Mouse (Mus musculus) G1E (cell line): ENCODE results near the gene Gm21830.

Experiments
- CTCF ChIP-seq: IDR thresholded peaks from 2 replicates; pipeline ENCODE4 v1.5.1; 2012; ENCODE audit warnings: low read depth, low read length, inconsistent platforms, mixed read lengths
- GATA1 ChIP-seq: IDR thresholded peaks from 2 replicates; pipeline ENCODE4 v1.6.1; 2012; ENCODE audit warnings: borderline replicate concordance, low read length, inconsistent platforms, mixed read lengths
- POLR2AphosphoS5 ChIP-seq: IDR thresholded peaks from 2 replicates; pipeline ENCODE4 v1.6.1; 2012; ENCODE audit warnings: low read depth, low read length, inconsistent platforms; ENCODE audit not compliant: insufficient replicate concordance

- TF ChIP-seq CTCF: no peak
- TF ChIP-seq GATA1: no peak
- no peak for TF ChIP-seq POLR2AphosphoS5
These were observed 64.2 kb downstream of the Gm21830 start for GRCm38 (mm10) chr2:67477753-67478152.
